In the genomic region with DNA sequence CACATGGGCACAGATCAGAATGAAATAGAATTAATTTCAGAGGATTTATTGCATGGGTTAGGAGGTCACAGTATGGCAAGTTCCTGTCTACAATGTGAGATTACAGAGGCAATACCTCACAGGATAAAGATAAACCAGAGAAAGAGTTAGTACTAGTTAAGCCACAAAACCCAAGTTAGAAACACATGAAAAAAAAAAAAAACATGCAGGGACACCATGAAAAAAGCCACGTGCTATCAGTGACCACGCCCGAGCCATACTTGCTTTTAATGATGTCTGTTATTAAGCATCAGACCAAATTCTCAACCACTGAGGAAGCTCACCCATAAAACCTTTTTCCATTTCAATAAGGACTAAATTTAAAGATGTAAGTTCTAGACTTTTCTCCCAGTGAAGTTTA, we compare ENCODE assay signal across 25 mouse cellular contexts.
"Had no signal": no experiment of that assay in that cellular context is flagged by ENCODE, and none has a peak within 500 bp of the region (broad histone marks: within the 10 kb centered on the region; RNA-seq: fewer than 3 reads in every experiment).

No protein-coding gene starts in this region.

- H3K4me3 ChIP-seq: heart, embryonic 13.5 days; heart, embryonic 15.5 days; hindbrain, embryonic 13.5 days; hindbrain, embryonic 15.5 days; kidney, embryonic 15.5 days; limb, embryonic 13.5 days; limb, embryonic 15.5 days had no signal

- H3K4me1 ChIP-seq: heart, embryonic 13.5 days; heart, embryonic 15.5 days; hindbrain, embryonic 13.5 days; hindbrain, embryonic 15.5 days; kidney, embryonic 15.5 days; limb, embryonic 15.5 days had no signal

- H3K27ac ChIP-seq: heart, embryonic 13.5 days; heart, embryonic 15.5 days; hindbrain, embryonic 13.5 days; hindbrain, embryonic 15.5 days; hindbrain, postnatal 0 days; kidney, embryonic 15.5 days; kidney, postnatal 0 days; limb, embryonic 13.5 days; limb, embryonic 15.5 days; liver, embryonic 14.5 days had no signal

- DNase-seq: gastrocnemius, postnatal 14 days; gastrocnemius, postnatal 36 days; heart, adult 18-20 months; heart, postnatal 14 days; heart, postnatal 36 days; kidney, adult 11 months; kidney, adult 2 months; kidney, adult 9 months; kidney, postnatal 14 days; kidney, postnatal 36 days; layer of hippocampus, adult 9-11 months; layer of hippocampus, postnatal 36 days; left cerebral cortex, postnatal 4 days had no signal

- H3K9ac ChIP-seq: heart, embryonic 13.5 days; heart, embryonic 15.5 days; hindbrain, embryonic 13.5 days; hindbrain, embryonic 15.5 days; kidney, embryonic 15.5 days; limb, embryonic 13.5 days; limb, embryonic 15.5 days; liver, embryonic 14.5 days had no signal

- H3K4me2 ChIP-seq: heart, embryonic 11.5 days; heart, embryonic 13.5 days; heart, embryonic 15.5 days; hindbrain, embryonic 13.5 days; hindbrain, embryonic 15.5 days; kidney, embryonic 15.5 days; limb, embryonic 13.5 days; limb, embryonic 15.5 days had no signal

- ATAC-seq: hindbrain, postnatal 0 days; intestine, embryonic 16.5 days had no signal

- H3K9me3 ChIP-seq: heart, embryonic 15.5 days; hindbrain, embryonic 15.5 days; kidney, embryonic 15.5 days; limb, embryonic 15.5 days had no signal

- H3K36me3 ChIP-seq: heart, embryonic 13.5 days; heart, embryonic 15.5 days; hindbrain, embryonic 15.5 days; limb, embryonic 13.5 days; limb, embryonic 15.5 days had no signal

- H3K27me3 ChIP-seq: heart, embryonic 13.5 days; heart, embryonic 15.5 days; hindbrain, embryonic 13.5 days; hindbrain, embryonic 15.5 days; kidney, embryonic 15.5 days; limb, embryonic 13.5 days; limb, embryonic 15.5 days had no signal
